ENCODE assay signal across 25 mouse cellular contexts in the genomic region with DNA sequence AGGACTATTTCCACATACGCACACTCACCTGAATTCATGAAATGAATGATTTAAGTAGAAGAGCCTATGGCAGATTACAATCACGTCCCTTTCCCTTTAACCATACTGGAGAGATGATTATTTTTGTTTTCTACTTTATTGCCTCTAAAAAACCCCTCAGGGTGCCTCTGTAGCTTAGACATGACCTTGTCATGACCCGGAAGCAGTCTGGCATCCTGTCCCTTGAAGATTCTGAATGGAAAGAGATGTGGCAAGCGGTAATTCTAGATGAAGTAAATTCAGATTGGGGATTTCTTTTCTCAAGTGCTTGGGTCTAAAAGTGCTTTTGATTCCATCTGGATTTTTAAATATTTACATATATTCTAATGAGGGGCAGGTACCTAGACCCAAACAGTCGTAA.
"Had no signal": no experiment of that assay in that cellular context is flagged by ENCODE, and none has a peak within 500 bp of the region (broad histone marks: within the 10 kb centered on the region; RNA-seq: fewer than 3 reads in every experiment).

No protein-coding gene starts in this region.

- DNase-seq: gastrocnemius, postnatal 14 days; gastrocnemius, postnatal 36 days; heart, adult 18-20 months; heart, postnatal 10 days; heart, postnatal 4 days; kidney, adult 18-20 months; kidney, adult 8-10 months; kidney, postnatal 10 days; kidney, postnatal 25 days; kidney, postnatal 4 days; liver; liver, embryonic 13.5 days had no signal

- H3K4me2 ChIP-seq: heart, embryonic 12.5 days; hindbrain, embryonic 12.5 days; hindbrain, embryonic 14.5 days; intestine, embryonic 15.5 days; limb, embryonic 12.5 days; liver, embryonic 11.5 days; liver, embryonic 13.5 days had no signal

- H3K36me3 ChIP-seq: heart, embryonic 10.5 days; heart, embryonic 12.5 days; hindbrain, embryonic 10.5 days; hindbrain, embryonic 12.5 days; intestine, embryonic 15.5 days; limb, embryonic 10.5 days; limb, embryonic 12.5 days had no signal

- H3K27ac ChIP-seq: heart, embryonic 10.5 days; hindbrain, embryonic 10.5 days; hindbrain, embryonic 12.5 days; hindbrain, embryonic 14.5 days; intestine, embryonic 15.5 days; layer of hippocampus, adult 2 months; left cerebral cortex, adult 2 months; limb, embryonic 10.5 days; limb, embryonic 12.5 days; liver, embryonic 13.5 days had no signal

- H3K4me1 ChIP-seq: heart, embryonic 10.5 days; heart, embryonic 12.5 days; hindbrain, embryonic 12.5 days; intestine, embryonic 15.5 days; limb, embryonic 10.5 days; limb, embryonic 12.5 days had no signal

- ATAC-seq: hindbrain, embryonic 16.5 days; intestine, embryonic 15.5 days; intestine, postnatal 0 days had no signal

- H3K9ac ChIP-seq: heart, embryonic 12.5 days; hindbrain, embryonic 12.5 days; hindbrain, embryonic 14.5 days; intestine, embryonic 15.5 days; limb, embryonic 12.5 days; liver, embryonic 13.5 days had no signal

- H3K4me3 ChIP-seq: heart, embryonic 10.5 days; heart, embryonic 12.5 days; hindbrain, embryonic 10.5 days; hindbrain, embryonic 12.5 days; intestine, embryonic 15.5 days; layer of hippocampus, adult 2 months; left cerebral cortex, adult 2 months; limb, embryonic 10.5 days; limb, embryonic 12.5 days; liver, embryonic 13.5 days had no signal

- H3K27me3 ChIP-seq: heart, embryonic 12.5 days; hindbrain, embryonic 12.5 days; intestine, embryonic 15.5 days; limb, embryonic 12.5 days; liver, embryonic 13.5 days had no signal

- H3K9me3 ChIP-seq: heart, embryonic 10.5 days; heart, embryonic 12.5 days; hindbrain, embryonic 10.5 days; hindbrain, embryonic 12.5 days; intestine, embryonic 15.5 days; limb, embryonic 10.5 days; limb, embryonic 12.5 days; liver, embryonic 13.5 days had no signal
